Mouse (Mus musculus) hindbrain, embryonic 10.5 days (tissue): ENCODE data around the gene Rin3. TPM values are rescaled to one million over a fixed set of nuclear protein-coding genes. Genes with fewer than 3 reads are reported as not detected.

Experiments
- polyA plus RNA-seq: library from polyadenylated mRNA; unstranded; fragments of >200 nt; fragmentation: Nextera tagmentation; extraction: Ambion mirVana; gene quantifications from 2 replicates; pipeline ENCODE4 v1.2.1, GENCODE M21; 2016

The Rin3 gene
- polyA plus RNA-seq, 1 experiment from 2014 or later: 5.1 TPM

Other genes with a start within 250 kb of the Rin3 start
- 0.14 and 0.65 TPM in 2 replicates for gene Slc24a4, start 154.3 kb upstream of the Rin3 start, polyA plus RNA-seq
- 53.9 and 62.5 TPM in 2 replicates for gene Lgmn, start 156.8 kb downstream of the Rin3 start, polyA plus RNA-seq
- 26.1 and 26.5 TPM in 2 replicates for gene Golga5, start 186.1 kb downstream of the Rin3 start, polyA plus RNA-seq